In the genomic region with DNA sequence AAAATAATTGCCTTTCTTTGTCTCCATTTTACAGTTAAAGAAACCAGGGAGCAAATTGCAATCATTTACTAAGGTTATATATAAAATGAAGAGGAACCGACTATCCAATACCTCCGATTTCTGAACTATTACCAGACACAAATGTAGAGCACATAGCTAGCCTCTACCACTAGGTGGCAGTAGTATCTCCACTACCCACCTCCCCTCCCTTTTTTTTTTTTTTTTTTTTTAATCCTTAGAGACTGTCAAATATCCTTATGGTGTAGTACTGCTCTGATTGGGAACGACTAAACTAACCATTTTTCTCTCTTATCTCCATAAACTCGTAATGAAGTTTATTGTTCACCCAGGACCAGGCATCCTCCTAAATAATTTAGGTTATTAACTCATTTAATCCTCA, we compare ENCODE assay signal across 9 mouse cellular contexts. TPM values are rescaled to one million over a fixed set of nuclear protein-coding genes. Genes with fewer than 3 reads are reported as not detected.
DNase-seq lines count a peak whose midpoint lies in the region; TF ChIP-seq lines count a peak whose summit lies in the region.
"Had no signal": no experiment of that assay in that cellular context is flagged by ENCODE, and none has a peak within 500 bp of the region (broad histone marks: within the 10 kb centered on the region; RNA-seq: fewer than 3 reads in every experiment).

No protein-coding gene starts in this region.

- peak; percentile 88 for TF ChIP-seq CTCF in layer of hippocampus, adult 2 months (conservative IDR thresholded peaks at IDR 0.05)

- H3K27ac ChIP-seq in layer of hippocampus, adult 2 months = no peak overlapping the region

- H3K4me3 ChIP-seq in layer of hippocampus, adult 2 months = no peak overlapping the region
- H3K4me3 ChIP-seq: liver, embryonic 15.5 days had no signal

- peak; percentile 42 for DNase-seq in adrenal gland, postnatal 14 days
- no peak for DNase-seq in adrenal gland, adult 2 months
- DNase-seq in layer of hippocampus, adult 2 months (ENCODE audit: low spot score in 2 of 2) = no peak
- no peak for DNase-seq in layer of hippocampus, postnatal 10 days (ENCODE audit: low spot score in 2 of 2)
- DNase-seq in Muller cell, postnatal 12 days (ENCODE audit: inconsistent ontology term) = peak; percentile 17
- DNase-seq in lung, postnatal 25 days (ENCODE audit: low spot score) = peak; percentile 29
- no peak for DNase-seq in urinary bladder, postnatal 25 days (ENCODE audit: low spot score)
- no peak for DNase-seq in adrenal gland, adult 18-20 months (ENCODE audit: low spot score in 2 of 2)

RNA-seq across cellular contexts. Expression of gene C1rl, which starts 12.6 kb away (rescaled TPM):
- 9.2 and 17.6 TPM in 2 replicates for total RNA-seq in adrenal gland, postnatal 14 days (2021)
- 10 to 100 TPM; 20.6 to 22.0 TPM for total RNA-seq in adrenal gland, adult 2 months (2021)
- 11.2 and 13.4 TPM in 2 replicates for polyA plus RNA-seq in adrenal gland, adult 2 months (2012; rRNA removed)
- total RNA-seq in layer of hippocampus, adult 2 months (2021) = under 1 TPM; 0.27 to 0.28 TPM
- total RNA-seq in layer of hippocampus, postnatal 10 days (2021) = under 1 TPM; 0.25 to 0.34 TPM
- total RNA-seq in adrenal gland, adult 18-20 months (2021) = 10 to 100 TPM; 22.7 to 22.8 TPM

RNA-seq across cellular contexts. Expression of gene Clstn3, which starts 15.7 kb away (rescaled TPM):
- total RNA-seq in adrenal gland, postnatal 14 days (2021) = 87.3 and 118 TPM in 2 replicates
- total RNA-seq in adrenal gland, adult 2 months (2021) = 100 to 1,000 TPM in 1 of 2 experiments, 10 to 100 TPM in 1; 91.8 to 146 TPM
- 62.4 and 91.3 TPM in 2 replicates for polyA plus RNA-seq in adrenal gland, adult 2 months (2012; rRNA removed)
- 100 to 1,000 TPM; 265 to 268 TPM for total RNA-seq in layer of hippocampus, adult 2 months (2021)
- total RNA-seq in layer of hippocampus, postnatal 10 days (2021) = 100 to 1,000 TPM; 272 to 280 TPM
- 100 to 1,000 TPM; 107 to 199 TPM for total RNA-seq in adrenal gland, adult 18-20 months (2021)

RNA-seq across cellular contexts. Expression of gene C1ra, which starts 31.9 kb away (rescaled TPM):
- total RNA-seq in adrenal gland, postnatal 14 days (2021) = 34.4 and 39.6 TPM in 2 replicates
- total RNA-seq in adrenal gland, adult 2 months (2021) = 10 to 100 TPM; 48.6 to 68.2 TPM
- polyA plus RNA-seq in adrenal gland, adult 2 months (2012; rRNA removed) = 20.3 and 27.2 TPM in 2 replicates
- total RNA-seq in layer of hippocampus, adult 2 months (2021) = under 1 TPM; 0.72 to 0.86 TPM
- total RNA-seq in layer of hippocampus, postnatal 10 days (2021) = under 1 TPM; 0.30 to 0.47 TPM
- total RNA-seq in adrenal gland, adult 18-20 months (2021) = 10 to 100 TPM; 45.4 to 88.8 TPM

Comparison
In these comparisons a context has a peak if more than half of its experiments do, and no peak if none do; other contexts are left out.
1. DNase-seq: peak in adrenal gland, postnatal 14 days (single experiment), Muller cell, postnatal 12 days (single experiment) and lung, postnatal 25 days (single experiment); none in adrenal gland, adult 2 months (single experiment), layer of hippocampus, adult 2 months (0 of 2), layer of hippocampus, postnatal 10 days (0 of 2), urinary bladder, postnatal 25 days (single experiment) and adrenal gland, adult 18-20 months (0 of 2).
2. RNA of gene C1ra, which starts 31.9 kb away (total RNA-seq): 45.4 to 88.8 TPM in adrenal gland, adult 18-20 months, 48.6 to 68.2 TPM in adrenal gland, adult 2 months and 34.4 to 39.6 TPM in adrenal gland, postnatal 14 days; 0.72 to 0.86 TPM in layer of hippocampus, adult 2 months and 0.30 to 0.47 TPM in layer of hippocampus, postnatal 10 days; every median in the first group is over 10 times any median in the second.